Mouse (Mus musculus) activated CD4-positive, CD25-positive, alpha-beta regulatory T cell, adult 4 months (primary cell): Measurements from ENCODE around the gene Spc25. TPM values are rescaled to one million over a fixed set of nuclear protein-coding genes. Genes with fewer than 3 reads are reported as not detected.

Experiments
- ATAC-seq: one replicate; pipeline ENCODE4 v1.8.0; 2017
- polyA plus RNA-seq, 2 experiments: library from polyadenylated mRNA; unstranded; fragments of 100-300 nt; shearing (Covaris generic); gene quantifications; one replicate each; pipeline ENCODE4 v1.2.1; 2017

Gene Spc25
- polyA plus RNA-seq, 2 experiments from 2014 or later = 23.4 to 23.7 TPM

DNA sequence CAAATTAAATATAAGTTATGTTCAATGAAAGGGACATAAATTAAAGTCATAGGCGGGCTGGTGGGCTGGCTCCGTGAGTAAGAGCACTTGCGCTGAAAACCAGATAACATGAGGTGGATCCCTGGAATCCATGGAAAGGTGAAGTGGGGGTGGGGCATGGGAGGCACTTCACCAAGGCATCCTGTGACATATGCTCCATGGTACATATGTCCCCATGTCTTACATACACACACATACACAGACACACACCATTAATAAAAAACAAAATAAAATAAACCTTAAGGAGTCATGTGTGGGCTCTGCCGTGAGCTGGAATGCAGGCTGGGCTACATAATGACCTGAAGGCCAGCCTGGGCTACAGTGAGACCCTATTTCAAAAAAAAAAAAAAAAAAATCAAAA, 26.3 kb downstream of the Spc25 start:
- ATAC-seq = no peak

DNA sequence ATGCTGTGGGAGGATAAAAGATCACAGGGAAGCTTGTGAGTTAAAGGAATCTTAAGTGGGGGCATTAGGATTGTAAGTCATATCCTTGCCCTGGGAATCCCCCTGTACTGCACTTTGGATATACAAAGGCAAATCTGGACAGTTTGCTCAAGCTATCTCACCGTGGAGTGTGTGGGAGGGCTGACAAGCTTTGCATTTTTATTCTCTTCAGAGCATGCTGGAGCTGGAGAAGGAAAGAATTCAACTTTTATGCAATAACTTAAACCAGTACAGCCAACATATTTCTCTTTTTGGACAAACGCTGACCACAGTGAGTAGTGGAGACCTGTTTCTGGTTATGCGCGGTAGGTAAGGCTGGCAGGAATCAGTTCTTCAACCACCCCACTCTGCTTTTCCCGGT, 30.7 kb downstream of the Spc25 start:
- ATAC-seq = no peak

DNA sequence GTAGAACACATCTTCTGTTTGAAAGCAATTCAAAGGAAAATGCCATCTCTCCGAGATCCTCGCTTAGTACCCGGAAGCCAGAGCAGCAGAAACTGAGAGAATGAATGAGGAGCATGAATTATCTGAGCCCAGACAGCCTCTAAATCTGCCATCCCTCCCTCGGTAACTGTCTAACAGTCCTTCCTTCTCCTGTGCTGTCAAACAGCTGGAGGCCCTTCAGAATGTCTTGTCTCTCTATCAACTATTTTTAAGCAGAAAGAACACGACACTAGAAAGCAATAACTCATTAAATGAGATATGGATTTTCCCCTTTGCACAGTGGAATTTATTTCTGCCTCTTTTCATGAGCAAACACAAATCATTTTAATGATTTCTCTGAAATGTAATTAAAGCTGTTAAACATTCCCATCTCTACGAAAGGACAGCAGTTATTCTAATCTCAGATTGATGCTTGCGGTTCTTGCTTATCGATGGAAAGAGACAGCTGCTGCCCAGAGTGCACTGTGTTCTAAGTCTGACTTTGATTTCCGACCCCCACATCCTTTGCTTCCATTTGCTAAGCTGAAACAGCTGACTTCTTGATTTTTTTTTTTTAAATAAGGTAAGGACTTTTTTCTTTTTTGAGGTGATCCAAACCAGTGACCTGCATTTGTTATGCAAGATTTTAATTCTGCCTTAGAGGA, 35.5 kb downstream of the Spc25 start:
- ATAC-seq = no peak

DNA sequence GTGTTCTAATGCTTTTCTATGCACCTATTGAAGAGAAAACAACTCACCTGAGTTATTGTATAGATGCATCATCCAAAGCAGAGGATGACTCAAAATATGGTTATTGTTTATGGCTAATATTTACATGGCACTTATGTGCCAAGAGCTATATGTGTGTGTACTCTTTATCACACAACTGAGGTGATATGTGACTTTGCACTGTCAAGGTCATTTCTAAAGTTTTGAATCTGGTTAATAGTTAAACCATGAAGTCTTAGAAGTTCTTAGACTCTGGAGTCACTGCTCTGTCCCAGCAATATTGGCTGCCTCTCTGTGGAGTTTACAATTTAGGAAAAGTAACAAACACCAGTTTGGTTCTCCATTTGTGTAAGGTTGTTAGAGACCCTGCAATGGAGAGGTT, 47.1 kb downstream of the Spc25 start:
- no peak for ATAC-seq

DNA sequence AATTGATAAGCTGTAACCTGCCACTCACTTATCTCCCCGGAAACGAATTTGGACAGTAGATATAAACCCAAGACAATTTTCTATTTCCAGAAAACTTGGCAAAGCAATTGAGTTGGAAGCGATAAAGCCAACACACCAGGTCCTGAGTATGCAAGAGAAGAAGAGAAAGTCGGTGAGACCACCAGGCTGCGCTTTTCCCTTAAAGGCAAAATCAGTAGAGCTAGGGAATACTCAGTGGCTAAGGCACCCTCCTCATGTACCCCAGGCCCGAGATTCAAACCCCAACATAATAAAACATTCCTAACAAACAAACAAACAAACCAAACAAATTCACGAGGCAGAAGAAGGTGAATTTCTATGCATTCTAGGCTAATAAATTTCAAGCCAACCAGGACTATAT, 49.7 kb downstream of the Spc25 start:
- ATAC-seq = no peak

DNA sequence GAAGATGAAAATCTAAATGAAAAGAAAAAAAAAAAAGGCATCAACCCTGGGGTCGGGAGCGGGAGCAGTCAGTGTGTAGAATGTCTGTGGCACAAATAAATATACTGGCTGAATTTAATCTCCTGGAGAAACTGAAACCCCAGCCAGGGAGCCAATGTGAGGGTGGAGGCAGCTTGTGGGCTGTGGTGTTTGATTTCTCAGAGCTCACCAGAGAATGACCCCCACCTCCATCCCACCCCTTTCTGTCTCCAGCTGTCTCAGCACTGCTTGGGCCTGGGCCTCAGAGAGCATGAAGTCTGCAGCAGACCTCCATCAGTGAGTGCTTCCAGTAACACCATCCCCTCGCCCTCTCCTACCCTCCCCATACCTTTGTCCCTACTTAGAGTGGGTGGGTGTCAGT, 50.1 kb downstream of the Spc25 start:
- ATAC-seq = no peak

DNA sequence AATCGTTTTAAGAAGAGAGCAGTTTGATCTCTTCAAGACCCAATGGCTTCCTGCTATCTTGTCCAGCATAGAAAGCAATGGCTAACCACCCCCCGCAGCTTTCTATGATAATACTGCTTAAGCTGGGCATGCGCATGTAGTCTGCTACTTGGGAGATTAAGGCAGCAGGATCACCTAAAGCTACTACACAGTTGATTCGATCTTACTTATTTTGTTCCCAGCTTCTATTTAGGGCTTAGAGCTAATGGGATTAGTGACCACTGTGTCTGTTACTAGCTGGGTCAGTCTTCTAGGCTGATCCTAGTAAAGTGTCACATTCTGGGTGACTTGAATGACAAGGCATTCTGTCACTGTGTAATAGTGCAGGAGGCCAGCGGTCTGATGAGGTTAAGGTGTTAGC, 55.2 kb downstream of the Spc25 start:
- no peak for ATAC-seq

DNA sequence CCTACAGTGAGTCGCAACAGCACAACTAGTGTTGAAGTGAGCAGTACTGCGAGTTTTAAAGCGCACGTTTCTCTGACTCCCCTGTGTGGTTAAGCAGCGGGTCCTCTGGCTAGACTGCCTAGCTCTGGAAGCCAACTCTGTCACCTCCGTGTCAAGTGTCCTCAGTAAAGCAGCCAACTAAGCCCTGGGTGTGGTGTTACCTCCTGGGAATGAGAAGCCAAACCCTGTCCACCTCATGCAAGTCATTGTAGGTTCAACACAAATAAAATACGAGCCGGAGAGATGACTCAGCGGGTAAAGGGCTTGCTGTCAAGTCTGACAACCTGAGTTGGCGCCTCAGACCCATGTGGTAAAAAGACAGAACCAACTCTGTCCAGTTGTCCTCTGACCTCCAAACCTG, 56.8 kb downstream of the Spc25 start:
- ATAC-seq = no peak

DNA sequence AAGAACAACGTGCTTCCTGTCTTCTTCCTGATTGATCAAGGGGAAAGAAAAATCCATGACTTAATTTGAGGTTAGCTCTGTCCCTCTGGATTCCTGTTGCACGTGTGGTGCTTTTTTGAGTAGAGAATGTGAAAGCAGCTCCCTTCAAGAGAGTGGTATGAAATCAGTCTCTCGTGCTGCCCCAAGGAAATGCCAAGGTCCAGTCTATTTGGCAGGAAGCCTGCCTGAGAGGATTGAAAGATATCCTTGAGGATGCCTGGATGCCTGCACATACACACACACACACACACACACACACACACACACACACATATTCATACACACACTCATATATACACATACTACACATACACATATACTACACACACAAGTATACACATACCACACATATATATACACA, 57.3 kb downstream of the Spc25 start:
- no peak for ATAC-seq

Other genes with a start within 250 kb of the Spc25 start
- under 1 TPM; 0.27 to 0.34 TPM for gene Nostrin, start 70.4 kb downstream of the Spc25 start, polyA plus RNA-seq
- not detected for gene G6pc2, start 4.9 kb upstream of the Spc25 start, polyA plus RNA-seq
- 1 to 10 TPM in 1 of 2 experiments, not detected in 1; 1.7 TPM for gene Abcb11, start 136.4 kb upstream of the Spc25 start, polyA plus RNA-seq
- not detected for gene Dhrs9, start 174.3 kb upstream of the Spc25 start, polyA plus RNA-seq